Mouse (Mus musculus): Measurements from ENCODE around the gene Nkain2. TPM values are rescaled to one million over a fixed set of nuclear protein-coding genes. Genes with fewer than 3 reads are reported as not detected.
A peak's percentile ranks its signal among the peaks of the same experiment; 100 is the strongest.
"Not testable (repeated sequence)": the region's sequence is repeated elsewhere in the genome, so short reads cannot be mapped to it uniquely, and the experiment has no call there.

The Nkain2 gene
- total RNA-seq, 2 experiments from 2014 or later: 23.8 to 25.5 TPM

DNA sequence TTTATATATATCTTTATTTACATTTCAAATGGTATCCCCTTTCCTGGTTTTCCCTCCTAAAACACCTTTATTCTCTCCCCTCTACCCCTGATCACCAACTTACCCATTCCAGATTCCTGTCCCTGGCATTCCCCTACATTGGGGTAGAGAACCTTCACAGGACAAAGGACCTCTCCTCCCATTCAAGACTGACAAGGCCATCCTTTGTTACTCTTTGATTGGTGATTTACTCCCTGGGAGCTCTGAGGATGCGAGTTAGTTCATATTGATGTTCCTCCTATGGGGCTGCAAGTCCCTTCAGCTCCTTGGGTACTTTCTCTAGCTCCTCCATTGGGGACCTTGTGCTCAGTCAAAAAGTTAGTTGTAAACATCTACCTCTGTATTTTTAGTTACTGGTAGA is 798.9 kb downstream of the Nkain2 start:
- no peak for DNase-seq (ENCODE audit: low spot score in 2 of 2)

GRCm38 (mm10) chr10:32060396-32060795 is 829.9 kb downstream of the Nkain2 start:
- DNase-seq (ENCODE audit: low spot score in 2 of 2): no peak

DNA sequence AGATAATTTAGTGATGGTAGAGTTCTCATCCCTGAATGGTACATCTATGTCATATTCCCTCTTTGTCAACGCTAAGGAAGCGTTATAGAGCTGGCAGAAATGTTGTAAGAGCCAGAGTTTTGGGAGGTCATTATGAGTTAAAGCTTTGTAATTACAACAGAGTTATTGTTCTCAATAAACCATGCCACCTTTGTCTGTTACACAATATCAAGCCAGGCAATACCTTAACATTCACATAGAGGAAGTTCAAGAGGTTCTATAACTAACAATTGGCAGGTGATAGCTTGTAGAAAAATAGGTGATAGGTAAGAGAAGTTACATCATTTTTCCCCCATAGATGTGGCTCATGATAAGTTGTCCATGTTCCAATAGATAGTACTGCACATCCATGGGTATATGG is 832.0 kb downstream of the Nkain2 start:
- no peak for DNase-seq (ENCODE audit: low spot score in 2 of 2)

- DNase-seq (ENCODE audit: low spot score in 2 of 2): no peak
Measured at GRCm38 (mm10) chr10:32052546-32053295, 837.5 kb downstream of the Nkain2 start.

GRCm38 (mm10) chr10:32052045-32052444 is 838.2 kb downstream of the Nkain2 start:
- no peak for DNase-seq (ENCODE audit: low spot score in 2 of 2)

GRCm38 (mm10) chr10:32029996-32030395 is 860.3 kb downstream of the Nkain2 start:
- peak in 1 of 2 experiments; percentile 33 for DNase-seq (ENCODE audit: low spot score in 2 of 2)

GRCm38 (mm10) chr10:32018385-32018784 is 871.9 kb downstream of the Nkain2 start:
- no peak for DNase-seq (ENCODE audit: low spot score in 2 of 2)

DNA sequence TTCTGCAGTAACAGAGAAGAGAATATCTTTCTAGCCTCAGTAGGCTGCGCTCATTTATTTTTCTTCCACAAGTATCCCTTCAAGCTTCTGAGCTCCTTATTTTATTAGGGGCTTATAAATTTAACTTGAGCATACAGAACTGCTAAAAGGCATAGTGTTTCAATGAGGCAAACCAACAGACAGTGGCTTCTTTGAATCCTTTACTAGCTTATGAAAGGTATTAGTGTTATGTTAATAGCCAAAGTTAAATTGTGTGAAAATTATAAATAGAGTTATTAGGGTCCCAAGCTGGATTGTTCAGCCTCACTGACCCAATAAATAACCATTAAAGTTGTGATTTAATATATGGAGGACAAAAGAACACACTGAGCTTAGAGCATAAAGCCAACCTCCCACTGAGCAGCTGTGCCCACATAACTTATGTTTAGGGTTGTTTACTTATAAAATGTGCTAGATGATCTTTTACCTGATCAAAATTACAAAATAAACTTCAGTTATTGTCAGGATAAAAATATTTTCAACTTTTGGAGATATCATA is 889.0 kb downstream of the Nkain2 start:
- DNase-seq (ENCODE audit: low spot score in 2 of 2): peak in 1 of 2 experiments; percentile 20

DNA sequence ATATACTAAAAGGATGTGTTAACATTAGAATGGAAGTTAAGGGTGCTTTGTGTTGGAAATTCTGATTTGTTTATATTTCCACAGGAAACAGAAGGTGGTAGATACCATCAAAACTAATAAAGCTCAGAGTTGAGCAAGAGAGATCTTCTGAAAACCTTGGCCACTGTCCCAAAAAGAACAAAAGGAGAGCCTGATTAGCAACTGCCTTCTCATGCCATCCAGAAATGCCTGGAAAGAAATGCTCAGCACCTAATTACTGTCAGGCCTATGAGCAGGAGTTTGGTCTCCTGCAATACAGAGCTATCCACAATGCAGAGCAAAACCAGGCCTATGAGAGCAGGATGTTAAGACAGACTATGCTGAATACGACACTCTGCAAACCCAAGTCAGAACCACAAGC is 897.1 kb downstream of the Nkain2 start:
- no peak for DNase-seq (ENCODE audit: low spot score in 2 of 2)

DNA sequence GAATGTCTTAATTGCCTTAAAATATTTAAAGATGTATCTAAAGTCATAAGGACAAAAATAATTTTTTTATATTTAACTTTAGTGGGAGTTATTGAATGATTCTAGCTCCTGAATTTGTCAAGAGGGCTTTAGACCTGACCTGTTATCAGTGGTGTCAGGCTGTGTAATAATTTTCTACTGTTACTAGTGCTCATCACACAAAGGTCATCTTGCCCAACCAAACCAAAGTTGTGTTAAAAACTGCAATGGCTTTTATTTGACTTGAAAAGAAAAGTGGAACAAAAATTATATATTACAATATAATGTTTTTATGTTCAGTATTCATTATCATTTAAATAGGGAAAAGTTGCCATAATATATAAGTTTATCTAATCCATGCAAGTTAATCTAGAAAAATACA is 911.9 kb downstream of the Nkain2 start:
- DNase-seq (ENCODE audit: low spot score in 2 of 2): no peak

DNA sequence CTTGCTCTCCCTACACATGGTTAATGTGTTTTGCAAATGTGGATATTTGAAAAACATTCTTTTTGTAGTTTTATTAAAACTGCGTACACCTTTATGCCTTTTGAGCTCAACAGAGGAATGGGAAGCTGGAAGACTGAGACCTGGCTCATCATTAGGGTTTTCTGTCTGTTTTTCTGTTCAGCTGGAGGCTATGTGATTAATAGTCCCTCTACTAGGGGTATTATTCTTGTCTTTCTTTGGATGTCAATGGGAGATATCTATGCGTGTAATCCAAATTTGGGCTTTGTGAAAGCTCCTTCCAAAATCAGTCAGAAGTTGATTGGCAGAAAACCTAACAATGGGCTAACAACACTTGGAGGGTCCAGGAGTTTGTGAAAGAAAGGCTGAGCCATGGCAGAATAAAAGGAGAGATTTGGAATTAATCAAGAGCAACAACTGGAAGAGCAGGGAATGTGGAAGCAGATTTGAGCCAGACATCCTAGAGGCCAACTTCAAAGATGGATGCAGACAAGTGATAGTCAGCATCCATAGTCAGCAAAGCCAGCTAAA is 943.0 kb downstream of the Nkain2 start:
- DNase-seq (ENCODE audit: low spot score in 2 of 2): no peak

GRCm38 (mm10) chr10:31931961-31932360 is 958.3 kb downstream of the Nkain2 start:
- DNase-seq (ENCODE audit: low spot score in 2 of 2): peak; percentile 14 to 78

DNA sequence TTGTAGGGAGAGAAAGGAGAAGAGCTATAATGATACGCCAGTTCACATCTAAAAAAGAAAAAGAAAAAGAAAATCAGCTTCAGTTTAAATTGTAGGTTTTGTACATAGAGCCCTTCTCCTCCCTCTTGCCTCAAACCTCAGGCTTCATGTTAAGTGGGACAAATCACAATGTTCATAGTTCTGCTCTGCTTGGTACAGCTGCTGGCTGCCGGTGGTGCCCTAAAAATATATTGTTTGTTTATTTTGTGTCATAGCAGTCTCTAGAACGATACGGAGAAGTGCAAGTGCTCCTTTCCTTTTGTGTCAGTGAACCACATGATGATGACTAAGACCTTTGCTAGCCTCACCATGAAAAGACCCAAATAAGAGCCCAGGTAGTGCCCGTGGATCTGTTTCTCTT is 962.6 kb downstream of the Nkain2 start:
- DNase-seq (ENCODE audit: low spot score in 2 of 2): peak in 1 of 2 experiments; percentile 23

DNA sequence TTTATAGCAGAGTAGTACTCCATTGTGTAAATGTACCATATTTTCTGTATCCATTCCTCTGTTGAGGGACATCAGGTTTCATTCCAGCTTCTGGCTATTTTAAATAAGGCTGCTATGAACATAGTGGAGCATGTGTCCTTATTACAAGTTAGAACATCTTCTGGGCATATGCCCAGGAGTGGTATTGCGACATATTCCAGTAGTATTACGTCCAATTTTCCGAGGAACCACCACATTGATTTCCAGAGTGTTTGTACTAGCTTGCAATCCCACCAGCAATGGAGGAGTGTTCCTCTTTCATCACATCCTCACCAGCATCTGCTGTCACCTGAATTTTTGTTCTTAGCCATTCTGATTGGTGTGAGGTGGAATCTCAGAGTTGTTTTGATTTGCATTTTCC is 969.4 kb downstream of the Nkain2 start:
- not testable (repeated sequence) for DNase-seq (ENCODE audit: low spot score in 2 of 2)

DNA sequence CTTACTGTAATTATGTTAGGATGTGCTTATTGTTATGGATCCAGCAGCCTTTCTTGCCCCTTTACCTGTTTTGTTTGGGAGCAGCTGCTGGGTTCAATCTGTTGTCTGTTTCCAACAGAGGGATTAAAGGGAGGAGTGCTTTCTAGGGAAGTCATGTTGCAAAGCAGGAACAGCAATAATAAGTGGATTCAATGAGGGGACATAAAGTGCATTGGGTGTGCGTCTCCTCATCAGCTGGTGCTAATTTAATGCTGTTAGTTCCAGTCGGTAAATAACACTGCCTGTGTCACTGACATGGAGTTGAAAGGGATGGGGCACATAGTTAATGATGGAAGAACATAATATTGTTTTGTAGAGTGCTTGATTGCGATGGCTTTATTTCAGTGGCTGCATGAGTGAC is 982.8 kb downstream of the Nkain2 start:
- no peak for DNase-seq (ENCODE audit: low spot score in 2 of 2)

DNA sequence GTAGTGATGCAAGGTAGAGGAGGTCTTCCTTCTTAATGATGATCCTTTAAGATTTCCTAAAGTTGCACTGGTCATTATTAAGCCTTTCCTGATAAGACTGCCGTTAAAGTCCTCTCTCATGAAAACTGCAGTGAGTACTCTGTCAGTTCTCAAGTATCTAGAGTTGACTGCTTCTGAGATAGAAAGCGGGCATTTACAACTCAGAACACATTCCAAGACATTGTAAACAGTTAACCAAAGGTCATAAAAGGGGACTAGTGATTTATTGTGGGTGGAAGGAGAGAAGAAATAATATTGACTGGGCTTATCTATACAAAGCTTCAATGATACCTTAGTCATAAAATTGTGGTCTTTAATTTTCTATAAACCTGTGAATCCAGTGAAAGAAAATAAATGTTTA is 990.8 kb downstream of the Nkain2 start:
- no peak for DNase-seq (ENCODE audit: low spot score in 2 of 2)

DNA sequence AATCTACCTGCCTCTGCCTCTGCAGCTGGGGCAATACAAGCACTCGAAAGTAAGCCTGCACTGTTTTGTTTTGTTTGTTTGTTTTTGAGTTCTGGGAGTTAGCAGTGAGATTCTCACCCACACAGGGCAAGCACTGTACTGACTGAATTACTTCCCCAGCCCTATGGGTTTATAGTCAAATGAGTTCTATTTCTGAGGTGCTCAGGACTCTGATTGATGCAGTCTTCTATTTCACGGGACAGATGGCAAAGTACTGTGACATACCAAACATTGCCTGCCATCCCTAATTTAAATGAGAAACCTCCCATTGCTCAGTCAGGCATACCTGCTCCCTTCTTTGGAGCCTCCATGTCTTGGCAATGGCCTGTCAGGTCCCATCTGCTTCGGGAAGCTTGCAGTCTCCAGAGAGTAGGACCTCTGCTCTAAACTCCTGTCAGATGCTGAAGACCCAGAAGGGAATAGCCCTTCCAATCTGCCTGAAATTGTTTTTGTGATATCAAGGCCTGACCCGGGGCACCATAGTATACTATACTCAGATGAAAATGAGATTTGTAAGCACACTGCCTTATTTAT is 1016.9 kb downstream of the Nkain2 start:
- no peak for DNase-seq (ENCODE audit: low spot score in 2 of 2)

GRCm38 (mm10) chr10:31868275-31868674 is 1022.0 kb downstream of the Nkain2 start:
- no peak for DNase-seq (ENCODE audit: low spot score in 2 of 2)

GRCm38 (mm10) chr10:31827041-31827440 is 1063.2 kb downstream of the Nkain2 start:
- no peak for DNase-seq (ENCODE audit: low spot score in 2 of 2)

DNA sequence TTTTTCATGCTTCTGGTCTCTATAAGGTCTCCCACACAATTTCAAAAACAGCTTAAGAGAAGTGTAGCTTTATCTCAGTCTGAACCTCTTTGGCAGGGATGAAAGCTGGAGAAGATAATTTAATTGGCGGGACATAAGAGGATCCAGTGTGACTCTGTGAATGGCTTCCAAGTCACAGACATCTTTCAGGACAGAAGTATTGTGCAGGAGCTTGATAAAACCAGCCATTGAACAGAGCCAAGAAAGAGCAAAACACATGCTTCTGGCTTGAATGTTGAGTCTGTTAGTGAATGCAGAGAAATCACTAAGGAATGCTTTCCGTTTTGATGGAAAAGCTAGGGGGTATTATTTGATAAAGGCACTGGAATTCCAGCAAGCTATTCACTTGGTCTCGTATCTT is 1077.7 kb downstream of the Nkain2 start:
- DNase-seq (ENCODE audit: low spot score in 2 of 2): no peak

DNA sequence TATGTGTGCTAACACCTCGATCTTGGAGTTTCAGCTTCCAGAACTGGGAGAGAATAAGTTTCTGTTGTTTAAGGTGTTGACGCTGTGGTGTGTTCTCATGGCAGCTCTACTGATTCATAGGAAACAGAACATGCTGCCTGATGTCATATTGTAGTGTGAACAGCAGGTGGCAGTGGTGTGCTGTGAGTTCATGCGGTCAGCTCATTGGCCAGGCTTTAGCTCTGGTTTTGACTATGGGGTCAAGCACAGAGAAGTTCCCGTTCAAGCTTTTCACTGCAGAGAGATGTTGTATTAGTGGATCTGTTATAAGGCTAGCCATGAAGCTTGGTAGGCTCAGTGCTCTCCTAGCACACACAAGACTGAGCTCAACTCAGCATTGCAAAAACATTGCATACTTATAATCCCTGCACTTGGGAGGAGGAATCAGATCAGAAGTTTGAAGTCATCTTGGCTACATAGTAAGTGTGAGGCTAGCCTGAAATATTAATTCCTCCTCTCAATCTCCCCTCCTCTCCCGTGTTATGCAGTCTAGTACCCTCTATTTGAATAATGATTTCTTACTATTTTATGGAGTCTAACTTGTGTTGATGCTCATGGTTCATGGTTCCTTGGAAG is 1147.7 kb downstream of the Nkain2 start:
- DNase-seq (ENCODE audit: low spot score in 2 of 2): peak; percentile 27 to 75

DNA sequence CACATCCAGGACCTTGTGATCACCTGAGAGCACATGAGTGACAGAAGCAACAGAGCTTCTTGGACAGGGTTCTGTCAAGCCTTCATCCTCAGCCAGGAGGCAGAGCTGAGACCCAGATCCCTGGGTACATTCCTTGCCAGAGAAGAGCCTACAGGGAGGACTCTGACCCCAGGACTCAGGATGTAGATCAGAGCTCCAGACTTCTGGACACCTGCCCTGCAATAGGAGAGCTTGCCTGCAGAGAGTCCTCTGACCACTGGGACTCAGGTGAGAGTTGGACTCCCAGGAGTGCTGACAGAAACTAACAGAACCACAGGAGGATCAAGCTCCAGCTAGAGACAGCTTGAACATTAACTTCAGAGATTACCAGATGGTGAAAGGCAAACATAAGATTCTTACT is 1162.2 kb downstream of the Nkain2 start:
- no peak for DNase-seq (ENCODE audit: low spot score in 2 of 2)

Data from layer of hippocampus, adult 18-20 months (tissue).